Mouse (Mus musculus) layer of hippocampus, adult 9-10 months (tissue): ENCODE data around the gene Orc6.

ENCODE experiments used
- DNase-seq: peaks from one replicate; pipeline ENCODE4 v3.0.0; 2022; ENCODE audit warnings: low spot score

Gene Orc6

GRCm38 (mm10) chr8:85299434-85300077 is at the start of gene Orc6, which contains the start of gene Vps35:
Gene Orc6, plus strand, starts transcription at chr8:85299632.
Gene Vps35, minus strand, starts transcription at chr8:85299802.
- peak; percentile 92 for DNase-seq

DNA sequence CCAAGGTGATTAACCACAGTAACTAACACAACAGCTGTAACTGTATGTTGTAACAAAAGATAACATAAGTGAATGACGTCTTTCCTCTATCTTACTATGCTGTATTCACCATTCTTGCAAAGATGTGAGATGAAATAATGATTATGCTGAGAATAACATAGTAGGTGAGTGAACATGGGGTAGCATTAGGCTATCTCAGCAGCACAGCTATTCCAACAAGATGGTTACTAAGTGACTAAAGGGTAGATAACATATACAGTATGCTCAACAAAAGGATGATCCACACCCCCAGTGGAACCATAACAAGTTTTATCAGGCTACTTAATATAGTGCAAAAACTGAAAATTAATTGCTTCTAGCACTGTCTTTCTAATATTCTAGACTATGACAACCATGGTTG is 12.6 kb upstream of the Orc6 start:
- DNase-seq, result no peak

GRCm38 (mm10) chr8:85298600-85299433 is 615 bp upstream of the Orc6 start:
- peak; percentile 16 for DNase-seq

GRCm38 (mm10) chr8:85301941-85302340 is 2.5 kb downstream of the Orc6 start:
- no peak for DNase-seq

- DNase-seq, result no peak
Measured at GRCm38 (mm10) chr8:85302931-85303330, 3.5 kb downstream of the Orc6 start.

- DNase-seq, result no peak
Measured at GRCm38 (mm10) chr8:85303531-85303930, 4.1 kb downstream of the Orc6 start.

- DNase-seq, result no peak
Measured at GRCm38 (mm10) chr8:85308564-85308963, 9.1 kb downstream of the Orc6 start.

DNA sequence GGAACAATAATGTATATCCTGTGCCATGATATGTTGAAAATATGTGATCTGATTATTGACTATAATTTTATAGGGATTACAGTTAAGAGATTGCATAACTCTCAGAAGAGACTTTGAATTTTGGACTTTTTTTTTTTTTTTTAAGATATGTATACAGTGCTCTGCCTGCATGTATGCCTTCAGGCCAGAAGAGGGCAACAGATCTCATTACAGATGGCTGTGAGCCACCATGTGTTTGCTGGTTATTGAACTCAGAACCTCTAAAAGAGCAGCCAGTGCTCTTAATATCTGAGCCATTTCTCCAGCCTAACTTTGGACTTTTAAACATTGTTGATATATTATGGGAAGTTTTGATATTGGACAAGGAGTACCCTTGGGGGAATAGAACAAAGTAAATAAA is 12.3 kb downstream of the Orc6 start:
- no peak for DNase-seq

GRCm38 (mm10) chr8:85313036-85313435 is 13.6 kb downstream of the Orc6 start:
- DNase-seq, result no peak

DNA sequence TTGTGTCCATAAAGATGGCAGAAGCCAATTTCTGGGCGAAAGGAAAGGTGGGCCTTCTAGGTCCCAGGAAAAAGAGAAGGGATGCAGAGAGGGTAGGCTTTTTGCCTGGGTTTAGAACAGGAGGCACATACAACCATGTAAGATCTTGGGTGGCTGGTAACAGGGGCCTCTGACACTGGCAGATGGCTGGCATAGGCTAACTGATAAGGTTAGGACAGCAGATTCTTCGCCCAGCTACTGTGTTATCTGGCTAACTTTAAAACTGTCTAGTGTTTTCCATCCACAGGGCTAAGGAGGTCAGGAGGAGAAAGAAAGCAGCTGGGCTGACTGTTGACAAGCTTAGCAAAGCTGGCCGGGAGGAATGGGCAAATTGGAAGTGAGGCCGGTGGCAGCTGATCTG is 19.1 kb downstream of the Orc6 start:
- no peak for DNase-seq

GRCm38 (mm10) chr8:85321981-85322380 is 22.5 kb downstream of the Orc6 start:
- no peak for DNase-seq

- DNase-seq, result no peak
Measured at GRCm38 (mm10) chr8:85323084-85323483, 23.7 kb downstream of the Orc6 start.

GRCm38 (mm10) chr8:85327036-85327435 is 27.6 kb downstream of the Orc6 start:
- no peak for DNase-seq

DNA sequence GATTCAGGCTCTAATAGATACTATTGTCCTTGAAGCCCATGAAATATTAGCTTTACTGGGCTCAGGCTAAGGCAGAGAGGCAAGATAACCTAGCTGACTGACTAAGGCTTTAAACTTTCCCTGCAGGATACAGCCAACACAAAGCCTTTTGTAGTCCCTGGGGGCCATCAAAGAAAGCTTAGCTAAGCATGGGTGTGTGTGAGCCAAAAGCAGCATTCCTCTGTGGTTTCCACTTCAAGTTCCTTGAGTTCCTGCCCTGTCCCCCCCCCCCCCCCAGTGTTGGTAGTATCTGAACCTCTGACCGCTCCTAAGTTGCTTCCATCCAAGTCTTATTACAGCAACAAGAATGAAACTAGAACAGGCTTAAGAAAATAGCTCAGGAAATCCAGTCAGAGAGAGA is 30.1 kb downstream of the Orc6 start:
- no peak for DNase-seq

DNA sequence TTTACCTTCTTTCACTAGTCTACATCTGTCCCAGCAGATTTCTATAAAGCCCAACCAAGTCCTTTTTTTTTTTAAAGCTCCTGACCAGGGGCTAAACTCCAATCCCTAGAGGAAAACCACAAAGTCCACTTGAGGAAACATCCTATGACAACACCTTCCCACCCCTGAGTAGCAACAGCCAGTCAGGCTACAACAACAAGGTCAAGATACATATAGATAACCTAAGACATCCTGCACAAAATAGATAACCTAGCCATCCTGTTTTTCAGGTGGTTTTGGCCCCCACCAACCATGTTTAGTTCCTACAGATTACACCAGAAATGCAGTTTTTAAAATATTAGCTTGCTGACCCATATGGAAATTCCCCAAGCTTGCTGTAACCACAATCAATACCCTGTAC is 35.7 kb downstream of the Orc6 start:
- DNase-seq, result no peak

- no peak for DNase-seq
Measured at GRCm38 (mm10) chr8:85336211-85336933, 36.9 kb downstream of the Orc6 start.

- DNase-seq, result no peak
Measured at GRCm38 (mm10) chr8:85337681-85338080, 38.2 kb downstream of the Orc6 start.

DNA sequence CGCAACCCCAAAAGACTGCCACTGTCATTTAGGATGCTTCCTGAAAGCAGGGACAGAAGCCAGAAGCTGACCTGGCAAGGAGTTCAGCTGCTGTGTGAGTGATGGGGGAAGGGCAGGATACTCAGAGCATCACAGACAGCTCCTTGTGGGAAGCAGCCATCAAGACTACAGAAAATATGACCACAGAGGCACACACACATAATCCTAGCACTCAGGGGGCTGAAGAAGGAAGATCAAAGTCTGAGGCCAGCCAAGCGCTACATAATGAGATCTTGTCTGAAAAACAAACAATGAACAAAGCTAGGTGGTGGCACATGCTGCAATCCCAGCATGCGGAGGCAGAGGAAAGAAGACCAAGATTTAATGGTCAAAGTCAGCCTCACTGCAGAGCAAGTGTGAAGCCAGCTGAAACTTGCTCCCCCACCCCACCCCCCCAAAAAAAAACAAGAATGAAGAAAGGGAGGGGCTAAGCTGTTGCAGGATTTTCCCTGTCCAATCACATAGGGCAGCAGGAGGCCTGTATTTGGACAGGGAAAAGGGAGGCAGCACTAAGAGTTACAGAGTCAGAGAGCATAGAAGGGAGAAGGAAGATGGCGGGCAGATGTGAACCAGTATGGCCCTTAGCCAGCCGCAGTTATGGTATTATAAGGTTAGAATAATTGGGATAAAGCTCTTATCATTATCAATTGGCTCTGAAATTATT is 40.6 kb downstream of the Orc6 start:
- no peak for DNase-seq

GRCm38 (mm10) chr8:85353287-85353686 is 53.9 kb downstream of the Orc6 start:
- no peak for DNase-seq
